In the genomic region with DNA sequence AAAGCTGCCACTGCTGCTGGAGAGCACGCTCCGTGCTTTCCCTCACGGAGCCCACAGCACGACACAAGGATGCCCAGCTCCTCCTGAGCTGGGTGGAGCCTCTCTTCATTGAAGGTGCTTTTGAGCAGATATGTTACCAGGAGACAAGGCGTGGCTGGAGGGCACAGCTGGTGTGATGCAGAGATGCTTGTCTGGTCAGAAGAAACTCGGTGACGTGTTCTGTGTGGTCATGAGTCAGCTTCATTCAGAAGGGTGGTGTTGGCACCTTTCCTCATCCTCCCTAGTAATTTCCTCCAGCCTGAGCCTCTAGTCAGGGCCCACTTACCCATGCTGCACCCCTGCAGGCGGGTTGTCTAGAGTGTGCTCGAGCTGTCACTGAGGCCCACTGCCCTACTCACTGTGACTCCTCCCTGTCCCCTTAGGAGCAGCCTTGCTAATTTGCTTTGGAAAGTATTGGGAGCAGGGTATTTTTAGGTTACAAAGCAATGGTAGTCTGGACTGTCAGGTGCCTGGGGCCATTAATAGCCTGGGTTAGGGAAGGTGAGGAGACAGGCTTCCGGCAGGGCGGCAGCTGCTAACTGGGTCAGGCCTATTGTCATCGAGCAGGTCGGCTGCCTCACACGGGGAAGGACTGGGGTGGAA, we compare ENCODE assay signal across 8 mouse cellular contexts. TPM values are rescaled to one million over a fixed set of nuclear protein-coding genes. Genes with fewer than 3 reads are reported as not detected.
DNase-seq lines count a peak whose midpoint lies in the region; ATAC-seq and TF ChIP-seq lines count a peak whose summit lies in the region.

No protein-coding gene starts in this region.

- peak; percentile 95 for ATAC-seq in erythroid progenitor cell, adult 5-6 weeks (replicated peaks; ENCODE audit: low FRiP score, poor library complexity, severe bottlenecking)
- ATAC-seq in forebrain, embryonic 15.5 days (replicated peaks) = no peak

- no peak overlapping the region for H3K4me2 ChIP-seq in forebrain, embryonic 15.5 days (replicated peaks)

- peaks cover 4% of the 10 kb centered on the region for H3K36me3 ChIP-seq in forebrain, embryonic 15.5 days

- H3K27ac ChIP-seq in gastrocnemius, adult 2 months = peak overlapping the region; percentile 87
- no peak overlapping the region for H3K27ac ChIP-seq in forebrain, embryonic 15.5 days (replicated peaks)

- no peaks in the 10 kb centered on the region for H3K4me1 ChIP-seq in forebrain, embryonic 15.5 days

- TF ChIP-seq CTCF in gastrocnemius, adult 2 months (IDR thresholded peaks at IDR 0.05) = no peak

- no peak overlapping the region for H3K9ac ChIP-seq in forebrain, embryonic 15.5 days (replicated peaks)

- H3K9me3 ChIP-seq in forebrain, embryonic 15.5 days = no peaks in the 10 kb centered on the region

- no peaks in the 10 kb centered on the region for H3K27me3 ChIP-seq in forebrain, embryonic 15.5 days

- peak overlapping the region; percentile 38 for H3K4me3 ChIP-seq in gastrocnemius, adult 2 months
- no peak overlapping the region for H3K4me3 ChIP-seq in forebrain, embryonic 15.5 days

- WGBS in forebrain, embryonic 15.5 days = 82% methylated on average over 14 of the region's 14 CpGs

- intact Hi-C loops in gastrocnemius, adult 2 months (cut with DNase I) = no loop called here
- intact Hi-C loops in gastrocnemius, postnatal 14 days (cut with DNase I; ENCODE audit: low total_unique reads) = no loop called here
- intact Hi-C loops in left cerebral cortex, postnatal 14 days (cut with DNase I) = no loop called here

- peak; percentile 63 for DNase-seq in gastrocnemius, adult 2 months
- no peak for DNase-seq in gastrocnemius, postnatal 14 days
- peak; percentile 73 for DNase-seq in Muller cell, postnatal 12 days (ENCODE audit: inconsistent ontology term)
- DNase-seq in left cerebral cortex, postnatal 14 days (ENCODE audit: low spot score in 2 of 2) = peak; percentile 36 to 69
- DNase-seq in spleen, postnatal 36 days (ENCODE audit: low spot score in 2 of 2) = peak; percentile 52 to 79
- DNase-seq in lung, postnatal 36 days = no peak

RNA-seq across cellular contexts. Expression of a gene that starts 33.8 kb away (rescaled TPM):
- total RNA-seq in gastrocnemius, adult 2 months (2021) = 100 to 1,000 TPM; 211 to 236 TPM
- total RNA-seq in gastrocnemius, postnatal 14 days (2021) = 100 to 1,000 TPM; 197 to 208 TPM
- 195 and 254 TPM in 2 replicates for total RNA-seq in erythroid progenitor cell, adult 5-6 weeks (2015; ENCODE audit: low replicate concordance)
- 40.0 and 104 TPM in 2 replicates for total RNA-seq in erythroid progenitor cell, adult 5-6 weeks (2017; ENCODE audit: low replicate concordance)
- total RNA-seq in left cerebral cortex, postnatal 14 days (2021) = 100 to 1,000 TPM; 403 TPM
- polyA plus RNA-seq in forebrain, embryonic 15.5 days (2015; fragmentation: Nextera tagmentation; extraction: Ambion mirVana) = 396 and 402 TPM in 2 replicates

Comparison
In these comparisons a context has a peak if more than half of its experiments do, and no peak if none do; other contexts are left out.
1. DNase-seq: peak in gastrocnemius, adult 2 months (single experiment), Muller cell, postnatal 12 days (single experiment), left cerebral cortex, postnatal 14 days (2 of 2) and spleen, postnatal 36 days (2 of 2); none in gastrocnemius, postnatal 14 days (single experiment) and lung, postnatal 36 days (single experiment).